Mouse (Mus musculus): Measurements from ENCODE around the gene Polr2h. TPM values are rescaled to one million over a fixed set of nuclear protein-coding genes. Genes with fewer than 3 reads are reported as not detected.

Polr2h gene
- polyA plus RNA-seq, 1 experiment from 2014 or later, result 84.9 TPM

DNA sequence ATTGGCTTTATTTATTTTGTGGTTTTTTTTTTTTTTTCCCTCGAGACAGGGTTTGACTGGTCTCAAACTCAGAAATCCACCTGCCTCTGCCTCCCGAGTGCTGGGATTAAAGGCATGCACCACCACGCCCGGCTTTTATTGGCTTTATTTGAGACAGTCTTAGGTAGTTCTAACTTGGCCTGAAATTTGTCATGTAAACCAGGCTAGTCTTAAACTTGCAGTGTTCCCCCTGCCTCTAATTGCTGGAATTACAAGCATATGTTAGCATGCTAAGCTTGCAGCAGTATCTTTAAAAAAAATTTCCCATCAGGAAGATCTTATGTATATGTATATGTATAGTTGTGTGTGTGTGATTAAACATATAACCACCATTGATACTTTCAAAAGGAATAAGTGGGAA is 40.8 kb upstream of the Polr2h start:
- Histone ChIP-seq H3K4me2 (ENCODE audit: low read depth, low read length) (no peak overlapping the region), H3K9me3 (replicated peaks; ENCODE audit: control insufficient read depth, low read length) (no peaks in the 10 kb centered on the region), H3K4me3 (replicated peaks; ENCODE audit: low read length) (no peak overlapping the region), H3K9ac (ENCODE audit: low read length) (no peak overlapping the region), H3K4me1 (ENCODE audit: control insufficient read depth, insufficient read depth, low read length) (peaks cover 28% of the 10 kb centered on the region), H3K27ac (ENCODE audit: low read length) (no peak overlapping the region), H3K27me3 (ENCODE audit: control insufficient read depth, insufficient read depth, low read length) (no peaks in the 10 kb centered on the region), H3K36me3 (ENCODE audit: control insufficient read depth, insufficient read depth, low read length) (peaks cover 47% of the 10 kb centered on the region)
- ATAC-seq (ENCODE audit: insufficient read depth, low FRiP score), result no peak
- 69% methylated on average over 4 of the region's 4 CpGs for WGBS

- Histone ChIP-seq H3K9me3 (replicated peaks; ENCODE audit: control insufficient read depth, low read length) (no peaks in the 10 kb centered on the region), H3K36me3 (ENCODE audit: control insufficient read depth, insufficient read depth, low read length) (peaks cover 54% of the 10 kb centered on the region), H3K4me1 (ENCODE audit: control insufficient read depth, insufficient read depth, low read length) (peaks cover 25% of the 10 kb centered on the region), H3K4me3 (replicated peaks; ENCODE audit: low read length) (no peak overlapping the region), H3K9ac (ENCODE audit: low read length) (no peak overlapping the region), H3K27me3 (ENCODE audit: control insufficient read depth, insufficient read depth, low read length) (no peaks in the 10 kb centered on the region), H3K4me2 (ENCODE audit: low read depth, low read length) (no peak overlapping the region), H3K27ac (ENCODE audit: low read length) (peak overlapping the region; percentile 53; the same call in 1 of the 2 replicates)
- 79% methylated on average over 5 of the region's 5 CpGs for WGBS
- ATAC-seq (ENCODE audit: insufficient read depth, low FRiP score), result no peak
Measured at GRCm38 (mm10) chr16:20677380-20677779, 40.1 kb upstream of the Polr2h start.

- H3K27me3 ChIP-seq (ENCODE audit: control insufficient read depth, insufficient read depth, low read length), result no peaks in the 10 kb centered on the region
- peaks cover 25% of the 10 kb centered on the region for H3K4me1 ChIP-seq (ENCODE audit: control insufficient read depth, insufficient read depth, low read length)
- peak; percentile 75; the same call in 1 of the 2 replicates for ATAC-seq (ENCODE audit: insufficient read depth, low FRiP score)
- no peak overlapping the region for H3K9ac ChIP-seq (ENCODE audit: low read length)
- H3K4me3 ChIP-seq (replicated peaks; ENCODE audit: low read length), result no peak overlapping the region
- H3K36me3 ChIP-seq (ENCODE audit: control insufficient read depth, insufficient read depth, low read length), result peaks cover 60% of the 10 kb centered on the region
- peak overlapping the region; percentile 53; the same call in 1 of the 2 replicates for H3K27ac ChIP-seq (ENCODE audit: low read length)
- H3K4me2 ChIP-seq (ENCODE audit: low read depth, low read length), result no peak overlapping the region
- 63% methylated on average over 10 of the region's 10 CpGs for WGBS
- H3K9me3 ChIP-seq (replicated peaks; ENCODE audit: control insufficient read depth, low read length), result no peaks in the 10 kb centered on the region
Measured at GRCm38 (mm10) chr16:20677974-20678675, 39.3 kb upstream of the Polr2h start.

DNA sequence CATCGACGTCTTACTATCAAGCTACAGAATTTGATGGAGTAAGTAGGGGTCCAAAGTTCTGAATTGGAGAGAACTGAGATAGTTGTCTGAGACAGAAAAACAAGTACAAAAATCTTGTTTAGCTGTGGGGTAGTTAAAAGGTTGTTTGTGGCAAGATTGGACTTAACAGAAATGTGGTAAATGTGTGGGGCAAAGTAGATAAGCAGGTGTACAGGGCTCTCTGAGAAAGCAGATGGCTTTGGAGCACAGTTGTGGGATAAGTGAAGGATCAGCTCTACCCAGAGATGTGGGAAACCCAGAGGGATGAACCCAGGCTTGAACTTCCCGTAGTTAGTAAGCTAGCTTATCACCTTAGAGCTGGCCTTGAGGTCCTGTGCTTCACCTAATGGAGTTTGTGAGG is 26.7 kb upstream of the Polr2h start:
- WGBS, result 81% methylated on average over 3 of the region's 3 CpGs
- Histone ChIP-seq H3K36me3 (ENCODE audit: control insufficient read depth, insufficient read depth, low read length) (peaks cover 29% of the 10 kb centered on the region), H3K4me1 (ENCODE audit: control insufficient read depth, insufficient read depth, low read length) (peaks cover 8% of the 10 kb centered on the region; the same call in 1 of the 2 replicates), H3K9me3 (replicated peaks; ENCODE audit: control insufficient read depth, low read length) (no peaks in the 10 kb centered on the region), H3K9ac (ENCODE audit: low read length) (no peak overlapping the region), H3K27ac (ENCODE audit: low read length) (no peak overlapping the region), H3K4me2 (ENCODE audit: low read depth, low read length) (no peak overlapping the region), H3K27me3 (ENCODE audit: control insufficient read depth, insufficient read depth, low read length) (no peaks in the 10 kb centered on the region), H3K4me3 (replicated peaks; ENCODE audit: low read length) (no peak overlapping the region)
- ATAC-seq (ENCODE audit: insufficient read depth, low FRiP score), result no peak

DNA sequence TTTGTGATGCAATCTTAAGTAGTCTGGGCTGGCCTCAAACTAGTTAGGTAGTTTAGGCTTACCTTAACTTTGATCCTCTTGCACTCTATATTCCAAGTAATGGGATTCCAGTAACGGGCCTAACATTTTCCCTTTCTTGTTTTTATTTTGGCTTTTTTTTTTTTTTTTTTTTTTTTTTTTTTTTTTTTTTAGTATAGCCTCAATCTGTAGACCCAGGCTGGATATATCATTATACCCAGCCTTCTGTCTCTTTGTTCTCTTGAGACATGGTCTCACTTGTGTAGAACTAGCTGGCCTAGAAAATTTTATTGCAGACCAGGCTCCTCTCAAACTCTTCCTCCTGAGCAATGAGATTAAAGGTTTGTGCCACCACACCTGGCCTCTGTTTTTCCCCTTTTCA is 25.8 kb upstream of the Polr2h start:
- WGBS, result 63% methylated on average over 1 of the region's 1 CpGs
- Histone ChIP-seq H3K4me2 (ENCODE audit: low read depth, low read length) (no peak overlapping the region), H3K4me3 (replicated peaks; ENCODE audit: low read length) (no peak overlapping the region), H3K27ac (ENCODE audit: low read length) (no peak overlapping the region), H3K9ac (ENCODE audit: low read length) (no peak overlapping the region), H3K27me3 (ENCODE audit: control insufficient read depth, insufficient read depth, low read length) (peaks cover 4% of the 10 kb centered on the region; the same call in 1 of the 2 replicates), H3K36me3 (ENCODE audit: control insufficient read depth, insufficient read depth, low read length) (peaks cover 22% of the 10 kb centered on the region), H3K9me3 (replicated peaks; ENCODE audit: control insufficient read depth, low read length) (no peaks in the 10 kb centered on the region), H3K4me1 (ENCODE audit: control insufficient read depth, insufficient read depth, low read length) (peaks cover 15% of the 10 kb centered on the region)
- no peak for ATAC-seq (ENCODE audit: insufficient read depth, low FRiP score)

DNA sequence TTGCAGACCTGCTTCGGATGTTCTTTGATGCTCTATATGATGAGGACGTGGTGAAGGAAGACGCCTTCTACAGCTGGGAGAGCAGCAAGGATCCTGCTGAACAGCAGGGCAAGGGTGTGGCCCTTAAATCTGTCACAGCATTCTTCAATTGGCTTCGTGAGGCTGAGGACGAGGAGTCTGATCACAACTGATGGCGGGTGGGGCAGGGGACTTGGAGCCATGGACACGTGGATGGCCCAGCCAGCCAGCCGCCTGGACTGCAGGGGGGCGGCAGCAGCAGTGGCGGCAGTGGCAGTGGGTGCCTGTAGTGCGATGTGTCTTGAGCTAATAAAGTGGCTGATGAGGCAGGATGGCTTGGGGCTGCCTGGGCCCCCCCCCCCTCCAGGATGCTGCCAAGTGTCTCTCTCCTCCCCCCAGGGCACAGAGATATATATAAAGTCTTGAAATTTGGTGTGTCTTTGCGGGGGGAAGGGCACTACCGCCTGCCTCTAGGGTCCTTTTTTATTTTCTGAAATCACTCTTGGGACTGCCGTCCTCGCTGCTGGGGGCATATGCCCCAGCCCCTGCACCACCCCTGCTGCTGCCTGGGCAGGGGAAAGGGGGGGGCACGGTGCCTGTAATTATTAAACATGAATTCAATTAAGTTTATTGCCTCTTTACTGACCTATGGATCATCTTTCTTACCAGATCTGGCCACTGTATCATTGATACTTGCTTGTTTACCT is 25.1 kb upstream of the Polr2h start:
- H3K27me3 ChIP-seq (ENCODE audit: control insufficient read depth, insufficient read depth, low read length), result peaks cover 4% of the 10 kb centered on the region; the same call in 1 of the 2 replicates
- no peak overlapping the region for H3K27ac ChIP-seq (ENCODE audit: low read length)
- H3K9me3 ChIP-seq (replicated peaks; ENCODE audit: control insufficient read depth, low read length), result no peaks in the 10 kb centered on the region
- peaks cover 14% of the 10 kb centered on the region for H3K36me3 ChIP-seq (ENCODE audit: control insufficient read depth, insufficient read depth, low read length)
- no peak overlapping the region; the same call in 1 of the 2 replicates for H3K4me3 ChIP-seq (replicated peaks; ENCODE audit: low read length)
- no peak overlapping the region for H3K9ac ChIP-seq (ENCODE audit: low read length)
- H3K4me1 ChIP-seq (ENCODE audit: control insufficient read depth, insufficient read depth, low read length), result peaks cover 15% of the 10 kb centered on the region
- WGBS, result 56% methylated on average over 16 of the region's 16 CpGs
- H3K4me2 ChIP-seq (ENCODE audit: low read depth, low read length), result peak overlapping the region; percentile 87; the same call in 1 of the 2 replicates
- no peak for ATAC-seq (ENCODE audit: insufficient read depth, low FRiP score)

GRCm38 (mm10) chr16:20693111-20693701 is 24.3 kb upstream of the Polr2h start, which contains the start of gene Fam131a:
Gene Fam131a (plus strand): TSS chr16:20693241.
- H3K36me3 ChIP-seq (ENCODE audit: control insufficient read depth, insufficient read depth, low read length), result peaks cover 10% of the 10 kb centered on the region
- under 1% methylated on average over 36 of the region's 37 CpGs for WGBS
- peak within 1 kb of the TSS; percentile 87 for H3K4me2 ChIP-seq (ENCODE audit: low read depth, low read length)
- peak; percentile 93 for ATAC-seq (ENCODE audit: insufficient read depth, low FRiP score)
- peak within 1 kb of the TSS; percentile 87 for H3K27ac ChIP-seq (ENCODE audit: low read length)
- H3K9me3 ChIP-seq (replicated peaks; ENCODE audit: control insufficient read depth, low read length), result no peaks in the 10 kb centered on the region
- H3K4me1 ChIP-seq (ENCODE audit: control insufficient read depth, insufficient read depth, low read length), result peaks cover 15% of the 10 kb centered on the region
- H3K27me3 ChIP-seq (ENCODE audit: control insufficient read depth, insufficient read depth, low read length), result peaks cover 4% of the 10 kb centered on the region; the same call in 1 of the 2 replicates
- peak within 1 kb of the TSS; percentile 81 for H3K9ac ChIP-seq (ENCODE audit: low read length)
- peak within 1 kb of the TSS; percentile 66 for H3K4me3 ChIP-seq (replicated peaks; ENCODE audit: low read length)

DNA sequence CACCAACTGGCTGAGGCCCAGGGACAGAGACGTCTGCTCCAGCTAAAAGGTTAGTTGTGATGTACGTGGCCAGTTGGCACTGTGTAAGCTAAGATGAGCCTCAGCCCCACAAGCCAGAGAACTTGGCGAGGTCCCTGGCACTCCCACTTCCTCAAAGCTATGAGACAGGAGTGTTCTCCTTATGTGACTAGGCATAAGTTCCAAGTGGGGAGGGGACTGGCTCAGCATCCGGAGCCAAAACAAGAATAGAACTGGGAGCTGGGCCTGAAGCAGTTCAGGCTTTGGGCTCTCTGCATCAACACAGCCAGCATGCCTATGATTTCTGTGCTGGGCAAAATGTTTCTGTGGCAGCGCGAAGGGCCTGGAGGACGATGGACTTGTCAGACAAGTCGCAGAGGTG is 22.7 kb upstream of the Polr2h start:
- H3K27ac ChIP-seq (ENCODE audit: low read length), result peak overlapping the region; percentile 63; the same call in 1 of the 2 replicates
- no peaks in the 10 kb centered on the region for H3K9me3 ChIP-seq (replicated peaks; ENCODE audit: control insufficient read depth, low read length)
- WGBS, result 64% methylated on average over 8 of the region's 8 CpGs
- peak overlapping the region; percentile 60; the same call in 1 of the 2 replicates for H3K4me2 ChIP-seq (ENCODE audit: low read depth, low read length)
- peak overlapping the region; percentile 41; the same call in 1 of the 2 replicates for H3K4me3 ChIP-seq (replicated peaks; ENCODE audit: low read length)
- no peak overlapping the region for H3K9ac ChIP-seq (ENCODE audit: low read length)
- peaks cover 15% of the 10 kb centered on the region for H3K4me1 ChIP-seq (ENCODE audit: control insufficient read depth, insufficient read depth, low read length)
- no peak for ATAC-seq (ENCODE audit: insufficient read depth, low FRiP score)
- H3K27me3 ChIP-seq (ENCODE audit: control insufficient read depth, insufficient read depth, low read length), result peaks cover 4% of the 10 kb centered on the region; the same call in 1 of the 2 replicates
- H3K36me3 ChIP-seq (ENCODE audit: control insufficient read depth, insufficient read depth, low read length), result peaks cover 9% of the 10 kb centered on the region; the same call in 1 of the 2 replicates
